Mouse (Mus musculus): Measurements from ENCODE around the gene Abraxas2. TPM values are rescaled to one million over a fixed set of nuclear protein-coding genes. Genes with fewer than 3 reads are reported as not detected.
A peak's percentile ranks its signal among the peaks of the same experiment; 100 is the strongest.

Gene Abraxas2
- total RNA-seq, 2 experiments from 2014 or later, result 39.4 to 42.2 TPM

GRCm38 (mm10) chr7:132853361-132853760 lies 5.7 kb upstream of the Abraxas2 start:
- DNase-seq (ENCODE audit: low spot score in 2 of 2), result no peak

GRCm38 (mm10) chr7:132853946-132854345 lies 5.1 kb upstream of the Abraxas2 start:
- no peak for DNase-seq (ENCODE audit: low spot score in 2 of 2)

GRCm38 (mm10) chr7:132856083-132856482 lies 2.9 kb upstream of the Abraxas2 start:
- no peak for DNase-seq (ENCODE audit: low spot score in 2 of 2)

- DNase-seq (ENCODE audit: low spot score in 2 of 2), result no peak
Measured at GRCm38 (mm10) chr7:132858043-132858608, 899 bp upstream of the Abraxas2 start.

- DNase-seq (ENCODE audit: low spot score in 2 of 2), result no peak
Measured at GRCm38 (mm10) chr7:132866316-132866715, 7.3 kb downstream of the Abraxas2 start.

- DNase-seq (ENCODE audit: low spot score in 2 of 2), result no peak
Measured at GRCm38 (mm10) chr7:132873043-132873442, 14.0 kb downstream of the Abraxas2 start.

- no peak for DNase-seq (ENCODE audit: low spot score in 2 of 2)
Measured at GRCm38 (mm10) chr7:132875391-132876086, 16.5 kb downstream of the Abraxas2 start.

GRCm38 (mm10) chr7:132880276-132880675 lies 21.3 kb downstream of the Abraxas2 start:
- no peak for DNase-seq (ENCODE audit: low spot score in 2 of 2)

- DNase-seq (ENCODE audit: low spot score in 2 of 2), result no peak
Measured at GRCm38 (mm10) chr7:132882343-132882742, 23.3 kb downstream of the Abraxas2 start.

- no peak for DNase-seq (ENCODE audit: low spot score in 2 of 2)
Measured at GRCm38 (mm10) chr7:132884031-132884430, 25.0 kb downstream of the Abraxas2 start.

GRCm38 (mm10) chr7:132887019-132887804 lies 28.2 kb downstream of the Abraxas2 start:
- no peak for DNase-seq (ENCODE audit: low spot score in 2 of 2)

- DNase-seq (ENCODE audit: low spot score in 2 of 2), result no peak
Measured at GRCm38 (mm10) chr7:132888052-132888451, 29.0 kb downstream of the Abraxas2 start.

GRCm38 (mm10) chr7:132888518-132889249 lies 29.7 kb downstream of the Abraxas2 start:
- DNase-seq (ENCODE audit: low spot score in 2 of 2), result no peak

GRCm38 (mm10) chr7:132889691-132890090 lies 30.7 kb downstream of the Abraxas2 start:
- DNase-seq (ENCODE audit: low spot score in 2 of 2), result no peak

GRCm38 (mm10) chr7:132890201-132890600 lies 31.2 kb downstream of the Abraxas2 start:
- DNase-seq (ENCODE audit: low spot score in 2 of 2), result no peak

- no peak for DNase-seq (ENCODE audit: low spot score in 2 of 2)
Measured at GRCm38 (mm10) chr7:132891561-132892310, 32.7 kb downstream of the Abraxas2 start.

- DNase-seq (ENCODE audit: low spot score in 2 of 2), result no peak
Measured at GRCm38 (mm10) chr7:132892311-132892661, 33.3 kb downstream of the Abraxas2 start.

- no peak for DNase-seq (ENCODE audit: low spot score in 2 of 2)
Measured at GRCm38 (mm10) chr7:132892806-132893205, 33.8 kb downstream of the Abraxas2 start.

GRCm38 (mm10) chr7:132893336-132893735 lies 34.3 kb downstream of the Abraxas2 start:
- no peak for DNase-seq (ENCODE audit: low spot score in 2 of 2)

GRCm38 (mm10) chr7:132894841-132895555 lies 36.0 kb downstream of the Abraxas2 start:
- DNase-seq (ENCODE audit: low spot score in 2 of 2), result peak in 1 of 2 experiments; percentile 30

Data from adrenal gland, postnatal 4 days (tissue).